Mouse (Mus musculus) adrenal gland, postnatal 14 days (tissue): Measurements from ENCODE around the gene Rhox3a. TPM values are rescaled to one million over a fixed set of nuclear protein-coding genes. Genes with fewer than 3 reads are reported as not detected.
"Not testable (repeated sequence)": the region's sequence is repeated elsewhere in the genome, so short reads cannot be mapped to it uniquely, and the experiment has no call there.

ENCODE experiments used
- DNase-seq: peaks from one replicate; pipeline ENCODE4 v3.0.0; 2021; ENCODE audit warnings: mixed read lengths
- long read RNA-seq, 2 experiments: library from polyadenylated mRNA; stranded (forward); transcript quantifications; one replicate each; pipeline ENCODE4 v2.0.0; 2021
- total RNA-seq: library from RNA; stranded (reverse); gene quantifications from 2 replicates; pipeline ENCODE4 v1.2.3, GENCODE M21; 2021

Gene Rhox3a
- total RNA-seq = not detected in 2 replicates
- long read RNA-seq, experiment 1 = 0 reads
- long read RNA-seq, experiment 2 = 0 reads

DNA sequence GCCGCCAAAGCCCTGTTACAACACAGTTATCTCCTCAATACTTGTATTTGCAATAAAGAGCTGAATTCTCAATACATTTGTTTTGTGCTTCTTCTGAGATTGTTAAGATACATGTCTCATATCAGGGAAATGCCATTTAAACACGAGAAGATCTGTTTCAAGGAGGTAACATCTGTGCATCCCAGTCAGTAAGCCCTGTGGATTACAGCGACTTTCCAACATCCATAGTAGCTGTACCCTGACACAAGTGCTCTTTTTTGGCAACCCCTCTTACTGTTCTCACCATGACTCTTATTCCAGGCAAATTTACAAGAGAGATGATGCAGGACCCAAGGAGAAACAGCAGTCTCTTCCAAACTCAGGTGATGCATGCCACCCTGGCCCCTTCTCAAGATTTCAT, at the start of gene Rhox3a:
Gene Rhox3a, plus strand, starts transcription at position 301 of the 400 bp plus-strand sequence.
- not testable (repeated sequence) for DNase-seq

DNA sequence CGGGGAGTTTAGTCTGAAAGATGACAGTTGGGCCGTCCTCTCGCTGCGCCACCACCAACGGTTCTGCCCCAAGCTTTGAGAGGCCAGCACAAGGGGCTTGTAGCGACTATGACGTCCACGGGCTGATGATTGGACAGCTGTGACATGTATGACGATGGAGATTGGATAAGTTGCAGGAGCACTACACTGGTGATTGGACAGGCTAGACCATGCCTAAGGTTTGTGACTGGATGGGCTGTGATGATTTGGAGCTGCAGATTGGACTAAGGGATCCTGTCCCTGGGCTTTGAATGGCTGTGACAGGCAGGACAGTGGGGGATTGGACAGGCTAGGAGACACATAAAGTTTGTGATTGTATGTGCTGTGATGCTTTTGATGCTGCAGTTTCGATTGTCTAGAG, 38.8 kb upstream of the Rhox3a start, which contains the start of gene Gm9:
Gene Gm9, minus strand, starts transcription at position 101 of the 400 bp plus-strand sequence.
- no peak for DNase-seq

DNA sequence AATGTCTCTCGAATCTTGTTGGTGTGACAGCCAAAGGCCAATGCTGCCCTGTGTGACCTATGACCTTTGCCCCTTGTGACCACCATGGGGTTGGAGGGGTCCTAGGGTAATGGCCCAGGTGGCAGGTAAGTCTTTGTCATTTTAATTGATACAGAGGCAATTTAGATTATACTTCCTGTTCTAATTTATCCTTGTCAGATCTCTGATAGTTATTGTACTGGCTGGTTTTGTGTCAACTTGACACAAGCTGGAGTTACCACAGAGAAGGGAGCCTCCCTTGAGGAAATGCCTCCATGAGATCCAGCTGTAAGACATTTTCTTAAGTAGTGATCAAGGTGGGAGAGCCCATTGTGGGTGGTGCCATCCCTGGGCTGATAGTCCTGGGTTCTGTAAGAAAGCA, 27.6 kb upstream of the Rhox3a start, which contains the start of gene Rhox1:
Gene Rhox1, minus strand, starts transcription at position 101 of the 400 bp plus-strand sequence.
- DNase-seq = not testable (repeated sequence)

DNA sequence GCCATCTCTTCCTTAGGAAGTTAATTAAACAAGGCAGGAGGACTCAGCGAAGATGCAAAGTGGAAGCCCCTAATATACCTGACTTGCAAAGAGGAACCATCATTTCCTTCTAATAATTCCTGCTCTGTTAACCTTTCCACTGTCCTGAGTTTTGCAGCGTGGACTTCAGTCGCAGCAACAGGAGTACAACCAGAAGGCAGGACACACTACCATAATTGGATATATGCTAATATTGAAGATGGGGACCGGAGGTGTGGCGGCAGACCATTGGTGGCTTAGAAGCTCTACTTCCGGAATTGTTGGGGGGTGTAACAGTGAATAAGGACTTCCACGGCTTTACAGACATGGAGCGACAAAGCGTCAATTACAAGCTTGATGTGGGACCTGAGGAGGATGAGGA, 5.0 kb upstream of the Rhox3a start, which contains the start of gene Rhox2a:
Gene Rhox2a, plus strand, starts transcription at position 301 of the 400 bp plus-strand sequence.
- DNase-seq = not testable (repeated sequence)

DNA sequence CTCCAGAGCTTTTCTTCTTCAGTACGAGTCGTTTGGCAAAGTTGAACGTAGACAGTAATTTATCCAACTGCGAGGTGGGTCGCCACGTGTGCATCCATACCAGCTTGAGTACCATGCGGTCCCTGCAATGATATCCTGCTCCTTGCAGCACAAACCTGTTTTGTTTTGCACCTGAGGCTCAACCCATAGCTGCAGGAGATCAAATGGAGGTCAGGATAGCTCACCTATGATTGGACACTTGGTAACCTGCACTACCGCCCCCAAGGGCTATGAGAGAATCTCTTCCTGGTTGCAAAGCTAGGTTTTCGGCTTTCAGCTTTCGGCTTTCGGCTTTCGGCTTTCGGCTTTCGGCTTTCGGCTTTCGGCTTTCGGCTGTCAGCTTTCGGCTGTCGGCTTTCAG, 15.3 kb downstream of the Rhox3a start, which contains the start of gene Rhox4a:
Gene Rhox4a, plus strand, starts transcription at position 301 of the 400 bp plus-strand sequence.
- not testable (repeated sequence) for DNase-seq

Other genes with a start within 250 kb of the Rhox3a start
- gene Sowahd, start 201.1 kb upstream of the Rhox3a start, total RNA-seq = 0.37 and 0.71 TPM in 2 replicates
- 548 and 634 TPM in 2 replicates for gene Rpl39, start 164.5 kb upstream of the Rhox3a start, total RNA-seq
- 16.2 and 21.1 TPM in 2 replicates for gene Upf3b, start 139.6 kb upstream of the Rhox3a start, total RNA-seq
- 12.7 and 16.5 TPM in 2 replicates for gene Nkap, start 123.1 kb upstream of the Rhox3a start, total RNA-seq
- not detected in 2 replicates for gene Akap14, start 81.1 kb upstream of the Rhox3a start, total RNA-seq
- 610 and 644 TPM in 2 replicates for gene Ndufa1, start 58.8 kb upstream of the Rhox3a start, total RNA-seq
- 4.1 and 4.2 TPM in 2 replicates for gene Rnf113a1, start 58.7 kb upstream of the Rhox3a start, total RNA-seq
- not detected in 2 replicates for gene Gm9, start 38.9 kb upstream of the Rhox3a start, total RNA-seq
- gene Rhox1, start 27.7 kb upstream of the Rhox3a start, total RNA-seq = not detected in 2 replicates
- not detected in 2 replicates for gene Rhox2a, start 4.9 kb upstream of the Rhox3a start, total RNA-seq
- not detected in 2 replicates for gene Rhox4a, start 15.4 kb downstream of the Rhox3a start, total RNA-seq
- gene Rhox3a2, start 130.1 kb downstream of the Rhox3a start, total RNA-seq = not detected in 2 replicates
- not detected in 2 replicates for gene Rhox4a2, start 140.9 kb downstream of the Rhox3a start, total RNA-seq
- not detected in 2 replicates for gene Rhox2b, start 162.1 kb downstream of the Rhox3a start, total RNA-seq
- gene Rhox4b, start 182.6 kb downstream of the Rhox3a start, total RNA-seq = not detected in 2 replicates
- gene Rhox2c, start 203.8 kb downstream of the Rhox3a start, total RNA-seq = not detected in 2 replicates
- not detected in 2 replicates for gene Rhox3c, start 208.7 kb downstream of the Rhox3a start, total RNA-seq
- not detected in 2 replicates for gene Rhox4c, start 230.4 kb downstream of the Rhox3a start, total RNA-seq
- not detected in 2 replicates for gene Rhox2d, start 243.5 kb downstream of the Rhox3a start, total RNA-seq